Mouse (Mus musculus) liver, adult 2 months (tissue): ENCODE data around the gene Fryl.

Experiments
- CTCF ChIP-seq: fragments of 200-500 bp; IDR thresholded peaks from 2 replicates; pipeline ENCODE4 v1.5.1; 2011; ENCODE audit warnings: low read depth, low read length, control low read depth
- POLR2A ChIP-seq: fragments of 200-500 bp; IDR thresholded peaks from 2 replicates; pipeline ENCODE4 v1.6.1; 2011; ENCODE audit warnings: low read length, control low read depth; ENCODE audit not compliant: insufficient read depth; ENCODE audit errors: extremely low read depth

- TF ChIP-seq POLR2A = no peak
- no peak for TF ChIP-seq CTCF
Observed at GRCm38 (mm10) chr5:73227518-73228101, 28.8 kb downstream of the Fryl start.
